Comparison of ENCODE assay signal across 13 mouse cellular contexts in the genomic region with DNA sequence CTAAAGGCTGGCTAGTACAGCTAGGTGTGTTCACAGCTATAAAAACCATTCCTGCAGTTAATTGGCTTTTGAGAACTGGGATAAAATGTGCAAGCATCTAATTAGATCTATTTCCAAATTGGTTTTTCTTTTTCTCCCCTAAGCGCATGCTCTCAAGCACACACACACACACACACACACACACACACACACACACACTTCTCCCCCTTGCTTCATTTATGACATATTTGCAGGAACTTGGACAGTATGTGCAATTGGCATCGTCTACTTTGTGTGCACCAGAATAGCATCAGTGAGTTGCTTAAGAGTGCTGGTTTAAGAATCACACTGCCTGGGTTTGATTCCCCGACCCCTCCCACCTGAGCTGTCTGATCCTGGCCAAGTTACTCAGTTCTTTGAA.
DNase-seq lines count a peak whose midpoint lies in the region; ATAC-seq and TF ChIP-seq lines count a peak whose summit lies in the region.
"Had no signal": no experiment of that assay in that cellular context is flagged by ENCODE, and none has a peak within 500 bp of the region (broad histone marks: within the 10 kb centered on the region; RNA-seq: fewer than 3 reads in every experiment).

No protein-coding gene starts in this region.

- ATAC-seq in forebrain, embryonic 15.5 days (replicated peaks): peak; percentile 46
- ATAC-seq in hindbrain, embryonic 16.5 days: 0 out of 2 replicates have a peak, but pooled peaks have one; percentile 23
- ATAC-seq in intestine, embryonic 15.5 days: no peak
- ATAC-seq: activated CD4-positive, CD25-positive, alpha-beta regulatory T cell, adult 4 months; liver, postnatal 0 days had no signal

- intact Hi-C loops in left cerebral cortex, postnatal 25 days (cut with DNase I): no loop called here
- intact Hi-C loops in gastrocnemius, adult 2 months (cut with DNase I): no loop called here

- H3K27me3 ChIP-seq in forebrain, embryonic 15.5 days: no peaks in the 10 kb centered on the region
- no peaks in the 10 kb centered on the region for H3K27me3 ChIP-seq in forebrain, embryonic 10.5 days (ENCODE audit: poor library complexity, severe bottlenecking)
- H3K27me3 ChIP-seq in hindbrain, embryonic 16.5 days (replicated peaks; ENCODE audit: control insufficient read depth, insufficient read depth, low read length): no peaks in the 10 kb centered on the region
- no peaks in the 10 kb centered on the region for H3K27me3 ChIP-seq in intestine, embryonic 15.5 days (replicated peaks)
- H3K27me3 ChIP-seq: limb, embryonic 13.5 days had no signal

- no peak for DNase-seq in forebrain, embryonic 10.5 days (ENCODE audit: extremely low spot score, low spot score)
- peak; percentile 35 to 68 for DNase-seq in left cerebral cortex, postnatal 25 days (ENCODE audit: low spot score in 2 of 2)
- DNase-seq in left cerebral cortex, adult 18-20 months (ENCODE audit: low spot score in 2 of 2): no peak
- DNase-seq in brain, adult 2 months (ENCODE audit: low read depth, low spot score): peak; percentile 76
- DNase-seq in gastrocnemius, adult 2 months: no peak
- DNase-seq: kidney, adult 9 months; liver, postnatal 0 days had no signal

- no peak overlapping the region for H3K4me2 ChIP-seq in forebrain, embryonic 15.5 days (replicated peaks)
- no peak overlapping the region for H3K4me2 ChIP-seq in hindbrain, embryonic 16.5 days (ENCODE audit: low read length)
- no peak overlapping the region for H3K4me2 ChIP-seq in intestine, embryonic 15.5 days (replicated peaks)
- H3K4me2 ChIP-seq: heart, embryonic 11.5 days; limb, embryonic 13.5 days had no signal

- H3K36me3 ChIP-seq in forebrain, embryonic 15.5 days: no peaks in the 10 kb centered on the region
- H3K36me3 ChIP-seq in forebrain, embryonic 10.5 days (replicated peaks): no peaks in the 10 kb centered on the region
- no peaks in the 10 kb centered on the region for H3K36me3 ChIP-seq in hindbrain, embryonic 16.5 days (ENCODE audit: control insufficient read depth, insufficient read depth, low read length)
- H3K36me3 ChIP-seq in intestine, embryonic 15.5 days: no peaks in the 10 kb centered on the region
- H3K36me3 ChIP-seq: limb, embryonic 13.5 days had no signal

- no peak for TF ChIP-seq CTCF in gastrocnemius, adult 2 months (IDR thresholded peaks at IDR 0.05)

- no peaks in the 10 kb centered on the region for H3K9me3 ChIP-seq in forebrain, embryonic 15.5 days
- H3K9me3 ChIP-seq in forebrain, embryonic 10.5 days: no peaks in the 10 kb centered on the region
- H3K9me3 ChIP-seq in hindbrain, embryonic 16.5 days (ENCODE audit: control insufficient read depth, low read length): no peaks in the 10 kb centered on the region
- no peaks in the 10 kb centered on the region for H3K9me3 ChIP-seq in intestine, embryonic 15.5 days
- H3K9me3 ChIP-seq: limb, embryonic 13.5 days had no signal

- H3K4me1 ChIP-seq in forebrain, embryonic 15.5 days: peaks cover 25% of the 10 kb centered on the region
- no peaks in the 10 kb centered on the region for H3K4me1 ChIP-seq in forebrain, embryonic 10.5 days
- peaks cover 13% of the 10 kb centered on the region for H3K4me1 ChIP-seq in hindbrain, embryonic 16.5 days (ENCODE audit: control insufficient read depth, insufficient read depth, low read depth, low read length)
- H3K4me1 ChIP-seq in intestine, embryonic 15.5 days (replicated peaks): no peaks in the 10 kb centered on the region

- 51% methylated on average over 3 of the region's 3 CpGs for WGBS in forebrain, embryonic 15.5 days
- WGBS in forebrain, embryonic 10.5 days: 89% methylated on average over 3 of the region's 3 CpGs
- 56% methylated on average over 3 of the region's 3 CpGs for WGBS in hindbrain, embryonic 16.5 days
- WGBS in intestine, embryonic 15.5 days: 86% methylated on average over 3 of the region's 3 CpGs

- H3K4me3 ChIP-seq in forebrain, embryonic 15.5 days: no peak overlapping the region
- H3K4me3 ChIP-seq in forebrain, embryonic 10.5 days: no peak overlapping the region
- H3K4me3 ChIP-seq in hindbrain, embryonic 16.5 days (ENCODE audit: low read length): no peak overlapping the region
- H3K4me3 ChIP-seq in gastrocnemius, adult 2 months: no peak overlapping the region
- no peak overlapping the region for H3K4me3 ChIP-seq in intestine, embryonic 15.5 days (replicated peaks)
- H3K4me3 ChIP-seq: limb, embryonic 13.5 days had no signal

- peak overlapping the region; percentile 58 for H3K27ac ChIP-seq in forebrain, embryonic 15.5 days (replicated peaks)
- H3K27ac ChIP-seq in forebrain, embryonic 10.5 days: no peak overlapping the region
- H3K27ac ChIP-seq in hindbrain, embryonic 16.5 days (ENCODE audit: low read depth, low read length): no peak overlapping the region; the same call in 1 of the 2 replicates
- H3K27ac ChIP-seq in gastrocnemius, adult 2 months: no peak overlapping the region
- H3K27ac ChIP-seq in intestine, embryonic 15.5 days: no peak overlapping the region
- H3K27ac ChIP-seq: limb, embryonic 13.5 days had no signal

- H3K9ac ChIP-seq in forebrain, embryonic 15.5 days (replicated peaks): no peak overlapping the region
- no peak overlapping the region for H3K9ac ChIP-seq in hindbrain, embryonic 16.5 days (ENCODE audit: low read depth, low read length)
- H3K9ac ChIP-seq in intestine, embryonic 15.5 days: no peak overlapping the region
- H3K9ac ChIP-seq: limb, embryonic 13.5 days; liver, postnatal 0 days had no signal

Comparison
In these comparisons a context has a peak if more than half of its experiments do, and no peak if none do; other contexts are left out.
1. DNase-seq: peak in left cerebral cortex, postnatal 25 days (2 of 2) and brain, adult 2 months (single experiment); none in forebrain, embryonic 10.5 days (single experiment), left cerebral cortex, adult 18-20 months (0 of 2) and gastrocnemius, adult 2 months (single experiment).